Mouse (Mus musculus) small intestine, adult 2 months (tissue): ENCODE results near the gene Ppp4r1.

Source experiments
- CTCF ChIP-seq: fragments of 200-500 bp; IDR thresholded peaks from 2 replicates; pipeline ENCODE4 v1.5.1; 2012; ENCODE audit warnings: low read depth, mild to moderate bottlenecking, control low read depth, inconsistent platforms, low read length, moderate library complexity, mixed read lengths; ENCODE audit not compliant: insufficient replicate concordance, insufficient read length; ENCODE audit errors: extremely low read depth
- POLR2A ChIP-seq: fragments of 200-500 bp; IDR thresholded peaks from 2 replicates; pipeline ENCODE4 v1.6.1; 2012; ENCODE audit warnings: low read depth, mild to moderate bottlenecking, control low read depth, inconsistent platforms, low read length, moderate library complexity

DNA sequence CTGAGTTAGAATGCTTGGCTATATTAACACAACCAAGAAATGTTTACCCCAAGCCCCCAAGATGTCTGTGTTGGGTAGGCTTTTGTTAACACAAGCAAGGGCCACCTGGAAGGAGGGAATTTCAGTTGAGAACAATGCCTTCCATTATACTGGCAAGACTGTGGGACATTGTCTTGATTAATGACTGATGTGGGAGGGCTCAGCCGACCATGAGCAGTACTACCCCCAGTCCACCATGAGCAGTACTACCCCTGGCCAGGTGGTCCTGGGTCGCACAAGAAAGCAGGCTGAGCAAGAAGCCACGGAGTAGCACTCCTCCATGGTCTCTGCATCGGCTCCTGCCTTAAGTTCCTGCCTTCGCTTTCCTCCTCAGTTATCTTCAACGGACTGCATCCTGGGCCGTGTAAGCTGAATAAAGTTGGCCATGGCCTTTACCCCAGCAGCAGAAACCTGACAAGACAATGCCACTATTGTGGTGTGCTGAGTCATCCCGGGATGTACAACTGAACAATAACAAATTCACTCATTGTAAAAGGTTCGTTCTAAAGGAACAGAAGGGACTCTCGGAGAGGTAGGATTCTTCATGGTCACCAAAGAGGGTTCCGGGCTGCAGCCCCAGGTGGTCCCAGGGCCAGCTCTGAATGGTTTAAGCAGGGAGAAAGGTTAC, 38.6 kb upstream of the Ppp4r1 start:
- TF ChIP-seq CTCF (no peak), POLR2A (no peak)
